Mouse (Mus musculus) CD8-positive naive resting alpha-beta T cell, adult 2 months (primary cell): ENCODE measurements around the gene Pdzd9.
"Not testable (repeated sequence)": the region's sequence is repeated elsewhere in the genome, so short reads cannot be mapped to it uniquely, and the experiment has no call there.

Experiments used
- DNase-seq, 2 experiments: peaks; one replicate each; pipeline ENCODE4 v3.0.0; 2022; ENCODE audit warnings: low read depth in 2 of 2, low spot score in 2 of 2

Gene Pdzd9

GRCm38 (mm10) chr7:120670153-120670875 lies at the start of gene Pdzd9:
Pdzd9 (minus strand) TSS chr7:120670343.
- DNase-seq = peak; percentile 63 to 64

- no peak for DNase-seq
Observed at GRCm38 (mm10) chr7:120717261-120717660, 47.1 kb upstream of the Pdzd9 start.

- not testable (repeated sequence) for DNase-seq
Observed at GRCm38 (mm10) chr7:120713951-120714350, 43.8 kb upstream of the Pdzd9 start.

- no peak for DNase-seq
Observed at GRCm38 (mm10) chr7:120713225-120713624, 43.1 kb upstream of the Pdzd9 start.

- DNase-seq = no peak
Observed at GRCm38 (mm10) chr7:120712071-120712470, 41.9 kb upstream of the Pdzd9 start.

GRCm38 (mm10) chr7:120703888-120704287 lies 33.7 kb upstream of the Pdzd9 start:
- DNase-seq = no peak

- DNase-seq = peak in 1 of 2 experiments; percentile 38
Observed at GRCm38 (mm10) chr7:120699586-120699985, 29.4 kb upstream of the Pdzd9 start.

- no peak for DNase-seq
Observed at GRCm38 (mm10) chr7:120696331-120696730, 26.2 kb upstream of the Pdzd9 start.

- DNase-seq = no peak
Observed at GRCm38 (mm10) chr7:120695641-120696040, 25.5 kb upstream of the Pdzd9 start.

- DNase-seq = no peak
Observed at GRCm38 (mm10) chr7:120695196-120695595, 25.1 kb upstream of the Pdzd9 start.

GRCm38 (mm10) chr7:120693831-120694375 lies 23.8 kb upstream of the Pdzd9 start:
- DNase-seq = peak; percentile 22 to 35

GRCm38 (mm10) chr7:120690634-120691033 lies 20.5 kb upstream of the Pdzd9 start:
- DNase-seq = peak in 1 of 2 experiments; percentile 33

GRCm38 (mm10) chr7:120685227-120685626 lies 15.1 kb upstream of the Pdzd9 start:
- DNase-seq = no peak

- no peak for DNase-seq
Observed at GRCm38 (mm10) chr7:120684731-120685161, 14.6 kb upstream of the Pdzd9 start.

GRCm38 (mm10) chr7:120682002-120682401 lies 11.9 kb upstream of the Pdzd9 start:
- no peak for DNase-seq

- DNase-seq = no peak
Observed at GRCm38 (mm10) chr7:120679023-120679422, 8.9 kb upstream of the Pdzd9 start.

- DNase-seq = peak; percentile 10 to 21
Observed at GRCm38 (mm10) chr7:120677764-120678531, 7.8 kb upstream of the Pdzd9 start.

- peak; percentile 55 to 56 for DNase-seq
Observed at GRCm38 (mm10) chr7:120677001-120677643, 7.0 kb upstream of the Pdzd9 start, which contains the start of gene Mosmo. Mosmo (plus strand) TSS chr7:120677618.

- no peak for DNase-seq
Observed at GRCm38 (mm10) chr7:120671271-120671670, 1.1 kb upstream of the Pdzd9 start.

GRCm38 (mm10) chr7:120662079-120662478 lies 8.1 kb downstream of the Pdzd9 start:
- DNase-seq = no peak

- no peak for DNase-seq
Observed at GRCm38 (mm10) chr7:120647849-120648248, 22.3 kb downstream of the Pdzd9 start.
